Mouse (Mus musculus) granulocyte monocyte progenitor cell, adult 5-6 weeks (primary cell): ENCODE data around the gene Nup35. TPM values are rescaled to one million over a fixed set of nuclear protein-coding genes. Genes with fewer than 3 reads are reported as not detected.

Experiments
- ATAC-seq: replicated peaks from 2 replicates; pipeline ENCODE4 v1.8.0; 2016; ENCODE audit warnings: mild to moderate bottlenecking, moderate TSS enrichment, inconsistent platforms; ENCODE audit not compliant: poor library complexity, severe bottlenecking
- total RNA-seq, 2 experiments: library from RNA; stranded (forward) in 1 of 2; stranded (reverse) in 1 of 2; fragments of 200-712, 200-1000 nt in 1 of 2; fragments of >200 nt in 1 of 2; fragmentation: Nextera tagmentation in 1 of 2; gene quantifications; 2 replicates each; pipeline ENCODE4 v1.2.3; 2014 to 2017

Nup35 gene
- total RNA-seq, 2 experiments from 2014 or later, result 22.2 to 35.3 TPM

GRCm38 (mm10) chr2:80632336-80633026 lies 15.4 kb downstream of the Nup35 start:
- no peak for ATAC-seq

- ATAC-seq, result peak; percentile 96
These were observed 21.6 kb downstream of the Nup35 start for GRCm38 (mm10) chr2:80638364-80639241.

- ATAC-seq, result no peak
These were observed 22.4 kb downstream of the Nup35 start for GRCm38 (mm10) chr2:80639398-80639797.

- ATAC-seq, result peak; percentile 38
These were observed 22.8 kb downstream of the Nup35 start for GRCm38 (mm10) chr2:80639864-80640263.

GRCm38 (mm10) chr2:80661414-80661813 lies 44.4 kb downstream of the Nup35 start:
- peak; percentile 42; the same call in 1 of the 2 replicates for ATAC-seq

- no peak for ATAC-seq
These were observed 45.6 kb downstream of the Nup35 start for GRCm38 (mm10) chr2:80662682-80663081.

- no peak for ATAC-seq
These were observed 50.4 kb downstream of the Nup35 start for GRCm38 (mm10) chr2:80667396-80667964.

GRCm38 (mm10) chr2:80669868-80670666 lies 53.0 kb downstream of the Nup35 start:
- no peak for ATAC-seq

- no peak for ATAC-seq
These were observed 61.8 kb downstream of the Nup35 start for GRCm38 (mm10) chr2:80678803-80679202.

- ATAC-seq, result peak; percentile 75
These were observed 66.7 kb downstream of the Nup35 start for GRCm38 (mm10) chr2:80683727-80684239.

- peak; percentile 86 for ATAC-seq
These were observed 67.5 kb downstream of the Nup35 start for GRCm38 (mm10) chr2:80684396-80685071.

GRCm38 (mm10) chr2:80688261-80688660 lies 71.2 kb downstream of the Nup35 start:
- ATAC-seq, result no peak

GRCm38 (mm10) chr2:80707429-80707828 lies 90.4 kb downstream of the Nup35 start:
- no peak for ATAC-seq

Other genes starting within 250 kb of the Nup35 start
- not detected in 2 replicates for gene Frzb, start 169.6 kb upstream of the Nup35 start, total RNA-seq (2014; fragmentation: Nextera tagmentation)
- not detected in 2 replicates for gene Frzb, start 169.6 kb upstream of the Nup35 start, total RNA-seq (2017)
- 0.11 TPM in 1 of 2 replicates, not detected in the other for gene Nckap1, start 35.9 kb upstream of the Nup35 start, total RNA-seq (2014; fragmentation: Nextera tagmentation)
- 1.3 and 1.7 TPM in 2 replicates for gene Nckap1, start 35.9 kb upstream of the Nup35 start, total RNA-seq (2017)
- 10.3 and 11.5 TPM in 2 replicates for gene Dusp19, start 191 bp upstream of the Nup35 start, total RNA-seq (2014; fragmentation: Nextera tagmentation)
- 6.2 and 13.1 TPM in 2 replicates for gene Dusp19, start 191 bp upstream of the Nup35 start, total RNA-seq (2017)